Mouse (Mus musculus): ENCODE data around the gene Ifi208.

DNA sequence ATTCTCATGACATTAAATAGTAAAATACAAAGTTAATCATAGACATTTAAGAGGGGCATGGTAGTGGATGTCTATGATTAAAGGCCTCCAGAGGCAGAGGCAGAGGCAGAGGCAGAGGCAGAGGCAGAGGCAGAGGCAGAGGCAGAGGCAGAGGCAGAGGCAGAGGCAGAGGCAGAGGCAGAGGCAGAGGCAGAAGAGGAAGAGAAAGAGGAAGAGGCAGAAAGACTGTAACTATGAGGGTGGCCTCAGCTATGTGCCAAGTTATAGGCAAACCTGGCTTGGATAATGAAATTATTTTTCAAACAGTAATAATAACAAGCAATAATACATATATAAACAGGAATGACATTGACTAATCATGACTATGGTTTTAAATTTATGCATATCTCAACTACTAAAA, 67.1 kb downstream of the Ifi208 start:
- TF ChIP-seq CTCF (IDR thresholded peaks at IDR 0.05; ENCODE audit: borderline replicate concordance, extremely low read depth, insufficient read depth, insufficient read length), result no peak
- TF ChIP-seq POLR2A (IDR thresholded peaks at IDR 0.05; ENCODE audit: borderline replicate concordance, extremely low read depth, insufficient read depth, insufficient read length, poor library complexity, severe bottlenecking), result no peak

Data from brain, embryonic 14.5 days (tissue).